9 mouse cellular contexts compared by ENCODE assay signal in genomic region chr17:31019505-31019904, GRCm38 (mm10). TPM values are rescaled to one million over a fixed set of nuclear protein-coding genes. Genes with fewer than 3 reads are reported as not detected.
DNase-seq lines count a peak whose midpoint lies in the region; ATAC-seq and TF ChIP-seq lines count a peak whose summit lies in the region.
"Had no signal": no experiment of that assay in that cellular context is flagged by ENCODE, and none has a peak within 500 bp of the region (broad histone marks: within the 10 kb centered on the region; RNA-seq: fewer than 3 reads in every experiment).

No protein-coding gene starts in this region.

- no peak overlapping the region for H3K27ac ChIP-seq in heart, embryonic 10.5 days
- H3K27ac ChIP-seq in MEL (ENCODE audit: control insufficient read depth, low read depth, low read length) = no peak overlapping the region
- H3K27ac ChIP-seq: embryonic facial prominence, embryonic 13.5 days had no signal

- no peaks in the 10 kb centered on the region for H3K79me2 ChIP-seq in MEL (ENCODE audit: control insufficient read depth, insufficient read depth, low read length, poor library complexity)

- no peak overlapping the region for H3K9ac ChIP-seq in MEL (ENCODE audit: control insufficient read depth, low read depth, low read length, poor library complexity, severe bottlenecking)
- H3K9ac ChIP-seq: embryonic facial prominence, embryonic 13.5 days had no signal

- 6% methylated on average over 2 of the region's 2 CpGs for WGBS in heart, embryonic 10.5 days

- no peaks in the 10 kb centered on the region for H3K27me3 ChIP-seq in heart, embryonic 10.5 days (ENCODE audit: insufficient read depth, poor library complexity, severe bottlenecking)
- no peaks in the 10 kb centered on the region for H3K27me3 ChIP-seq in MEL (ENCODE audit: control insufficient read depth in 1 of 2, insufficient read depth in 2 of 2, low read length in 2 of 2)
- H3K27me3 ChIP-seq: embryonic facial prominence, embryonic 13.5 days had no signal

- H3K36me3 ChIP-seq in heart, embryonic 10.5 days = no peaks in the 10 kb centered on the region
- no peaks in the 10 kb centered on the region for H3K36me3 ChIP-seq in MEL (ENCODE audit: control insufficient read depth in 1 of 2, insufficient read depth in 2 of 2, low read length in 2 of 2)
- H3K36me3 ChIP-seq: embryonic facial prominence, embryonic 13.5 days had no signal

- DNase-seq in heart, postnatal 10 days = peak; percentile 64 to 73
- no peak for DNase-seq in heart, embryonic 10.5 days (ENCODE audit: low spot score)
- peak; percentile 78 for DNase-seq in MEL (ENCODE audit: low read depth, low spot score)
- DNase-seq in cerebellum, adult 11 months = peak; percentile 65
- peak; percentile 52 for DNase-seq in gastrocnemius, postnatal 10 days
- peak; percentile 23 to 66 for DNase-seq in left cerebral cortex, postnatal 10 days (ENCODE audit: extremely low spot score in 1 of 2, low spot score in 2 of 2)
- peak; percentile 41 to 79 for DNase-seq in thymus, postnatal 10 days (ENCODE audit: low spot score in 2 of 2)

- intact Hi-C loops in heart, postnatal 10 days (cut with DNase I) = loop anchor here (1.0 to 2.0 kb wide), 3 partner anchors 39 to 167 kb away; no protein-coding TSS in a partner anchor
- intact Hi-C loops in left cerebral cortex, postnatal 10 days (cut with DNase I) = loop anchor here (2.0 to 10.0 kb wide), 4 partner anchors 38 to 475 kb away; partner anchors contain the start of genes Abcg1 and Rsph1

- peaks cover 11% of the 10 kb centered on the region for H3K4me1 ChIP-seq in heart, embryonic 10.5 days
- H3K4me1 ChIP-seq in MEL (ENCODE audit: control insufficient read depth in 1 of 2, insufficient read depth in 2 of 2, low read length in 2 of 2) = peaks cover 0 to 6% of the 10 kb centered on the region in 2 experiments; a peak in 2 of 4 replicates

- peak; percentile 52; the same call in 1 of the 2 replicates for ATAC-seq in neutrophil, adult 5-6 weeks (ENCODE audit: extremely low read depth, insufficient number of reproducible peaks, low FRiP score, poor library complexity, severe bottlenecking)

- TF ChIP-seq RAD21 in MEL (IDR thresholded peaks at IDR 0.05; ENCODE audit: low read depth, low read length) = peak; percentile 86

- no peaks in the 10 kb centered on the region for H3K9me3 ChIP-seq in heart, embryonic 10.5 days
- H3K9me3 ChIP-seq in MEL (replicated peaks; ENCODE audit: insufficient read depth, low read length) = no peaks in the 10 kb centered on the region
- H3K9me3 ChIP-seq: embryonic facial prominence, embryonic 13.5 days had no signal

- peak; percentile 91 to 94 (median 93) for TF ChIP-seq CTCF in MEL (IDR thresholded peaks at IDR 0.05 in 2 of 3, conservative IDR thresholded peaks at IDR 0.05 in 1 of 3; ENCODE audit: control insufficient read depth in 1 of 3, insufficient read depth in 1 of 3, low read depth in 2 of 3, low read length in 3 of 3, poor library complexity in 1 of 3, severe bottlenecking in 1 of 3)

- no peak for TF ChIP-seq EP300 in MEL (IDR thresholded peaks at IDR 0.05; ENCODE audit: low read depth in 1 of 2, low read length in 2 of 2)

- no peak for TF ChIP-seq POLR2A in MEL (IDR thresholded peaks at IDR 0.05; ENCODE audit: control insufficient read depth in 1 of 2, insufficient read depth in 1 of 2, low read depth in 1 of 2, low read length in 2 of 2, poor library complexity in 1 of 2)

- no peak overlapping the region for H3K4me3 ChIP-seq in heart, embryonic 10.5 days
- H3K4me3 ChIP-seq in MEL (ENCODE audit: control insufficient read depth in 1 of 2, insufficient read depth in 1 of 2, low read depth in 2 of 2, low read length in 2 of 2) = no peak overlapping the region
- H3K4me3 ChIP-seq: embryonic facial prominence, embryonic 13.5 days had no signal

TF ChIP-seq in MEL, 35 proteins besides CTCF, POLR2A, EP300 and RAD21:
- TF ChIP-seq SMC3 (IDR thresholded peaks at IDR 0.05; ENCODE audit: low read depth, low read length) = peak; percentile 94
- TF ChIP-seq SIN3A (IDR thresholded peaks at IDR 0.05; ENCODE audit: low read length) = no peak
- TF ChIP-seq ZC3H11A (IDR thresholded peaks at IDR 0.05; ENCODE audit: low read depth, low read length) = peak; percentile 83
- TF ChIP-seq TBP (IDR thresholded peaks at IDR 0.05; ENCODE audit: low read depth, low read length) = peak; percentile 77
- TF ChIP-seq JUND (IDR thresholded peaks at IDR 0.05; ENCODE audit: low read depth, low read length) = 0 out of 2 replicates have a peak, but pooled peaks have one; percentile 55

RNA-seq across cellular contexts. Expression of gene Abcg1, which starts 38.0 kb away (rescaled TPM):
- 1 to 10 TPM; 8.9 to 10.0 TPM for total RNA-seq in heart, postnatal 10 days (2021)
- polyA plus RNA-seq in heart, embryonic 10.5 days (2016; fragmentation: Nextera tagmentation; extraction: Ambion mirVana) = 4.9 and 6.0 TPM in 2 replicates
- total RNA-seq in MEL (2012; rRNA removed) = 10.4 and 11.6 TPM in 2 replicates
- 10 to 100 TPM in 1 of 2 experiments, not detected in 1; 18.0 TPM for polyA plus RNA-seq in MEL (2012; ENCODE audit: insufficient read depth in 1 of 2, insufficient read length in 2 of 2, low read depth in 1 of 2, low replicate concordance in 2 of 2, missing spikeins in 1 of 2)
- 1 to 10 TPM; 4.0 to 4.8 TPM for total RNA-seq in gastrocnemius, postnatal 10 days (2021)
- 10 to 100 TPM; 26.4 to 33.2 TPM for total RNA-seq in left cerebral cortex, postnatal 10 days (2021)
- 80.2 and 90.7 TPM in 2 replicates for total RNA-seq in neutrophil, adult 5-6 weeks (2017)
